8 mouse cellular contexts compared by ENCODE assay signal in the genomic region with DNA sequence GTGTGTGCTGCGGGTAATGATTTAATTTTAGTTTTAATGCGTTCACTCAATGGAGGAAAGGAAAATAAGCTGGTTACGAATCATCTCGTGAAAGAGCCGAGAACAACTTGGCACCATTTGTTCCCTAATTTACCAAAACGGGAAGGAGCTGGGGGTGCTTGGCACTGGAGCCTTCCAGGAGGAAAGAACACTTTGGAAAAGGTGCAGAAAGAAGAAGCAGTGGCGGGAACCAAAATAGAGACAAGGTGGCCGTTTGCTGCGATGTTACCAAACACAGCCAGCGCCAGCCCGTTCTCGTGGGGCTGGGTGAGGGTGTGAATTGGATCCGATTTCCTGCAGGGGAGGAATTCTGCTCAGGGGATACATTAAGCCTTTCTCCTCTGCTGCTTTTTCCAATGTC. TPM values are rescaled to one million over a fixed set of nuclear protein-coding genes. Genes with fewer than 3 reads are reported as not detected.
A peak's percentile ranks its signal among the peaks of the same experiment; 100 is the strongest.
DNase-seq lines count a peak whose midpoint lies in the region; ATAC-seq lines count a peak whose summit lies in the region.

No protein-coding gene starts in this region.

- DNase-seq in cerebellum, postnatal 14 days: peak; percentile 20 to 24
- no peak for DNase-seq in cerebellum, adult 9-10 months
- DNase-seq in MN1 (ENCODE audit: low spot score): peak; percentile 25
- peak; percentile 58 for DNase-seq in layer of hippocampus, adult 11-12 months (ENCODE audit: low spot score)
- DNase-seq in lung, postnatal 25 days (ENCODE audit: low spot score): no peak

- H3K4me2 ChIP-seq in limb, embryonic 15.5 days: peak overlapping the region; percentile 34
- H3K4me2 ChIP-seq in intestine, embryonic 16.5 days (ENCODE audit: low read depth, low read length): no peak overlapping the region

- H3K4me3 ChIP-seq in limb, embryonic 15.5 days: no peak overlapping the region
- no peak overlapping the region for H3K4me3 ChIP-seq in intestine, embryonic 16.5 days (ENCODE audit: low read length)

- no peak for ATAC-seq in limb, embryonic 15.5 days (ENCODE audit: insufficient number of reproducible peaks, low FRiP score, low TSS enrichment, low read depth)
- ATAC-seq in erythroblast, adult 5-6 weeks (replicated peaks; ENCODE audit: low FRiP score, poor library complexity, severe bottlenecking): no peak
- ATAC-seq in intestine, embryonic 16.5 days: no peak

- H3K36me3 ChIP-seq in limb, embryonic 15.5 days: no peaks in the 10 kb centered on the region
- no peaks in the 10 kb centered on the region for H3K36me3 ChIP-seq in intestine, embryonic 16.5 days (ENCODE audit: control insufficient read depth, insufficient read depth, low read length)

- no peak overlapping the region for H3K27ac ChIP-seq in limb, embryonic 15.5 days
- no peak overlapping the region for H3K27ac ChIP-seq in intestine, embryonic 16.5 days (ENCODE audit: low read length)

- H3K9ac ChIP-seq in limb, embryonic 15.5 days: no peak overlapping the region
- no peak overlapping the region for H3K9ac ChIP-seq in intestine, embryonic 16.5 days (ENCODE audit: low read depth, low read length)

- H3K4me1 ChIP-seq in limb, embryonic 15.5 days: peaks cover 11% of the 10 kb centered on the region
- no peaks in the 10 kb centered on the region for H3K4me1 ChIP-seq in intestine, embryonic 16.5 days (ENCODE audit: control insufficient read depth, insufficient read depth, low read length)

- H3K27me3 ChIP-seq in limb, embryonic 15.5 days: no peaks in the 10 kb centered on the region
- no peaks in the 10 kb centered on the region for H3K27me3 ChIP-seq in intestine, embryonic 16.5 days (replicated peaks; ENCODE audit: control insufficient read depth, insufficient read depth, low read length)

- WGBS in limb, embryonic 15.5 days: 13% methylated on average over 13 of the region's 13 CpGs
- 37% methylated on average over 13 of the region's 13 CpGs for WGBS in intestine, embryonic 16.5 days

- H3K9me3 ChIP-seq in limb, embryonic 15.5 days: no peaks in the 10 kb centered on the region
- H3K9me3 ChIP-seq in intestine, embryonic 16.5 days (ENCODE audit: control insufficient read depth, low read length): no peaks in the 10 kb centered on the region

RNA-seq across cellular contexts. Expression of gene Chst8, which starts 38.5 kb away (rescaled TPM):
- polyA plus RNA-seq in limb, embryonic 15.5 days (2015; fragmentation: Nextera tagmentation; extraction: Ambion mirVana): 1.2 and 1.3 TPM in 2 replicates
- total RNA-seq in erythroblast, adult 5-6 weeks (2015; ENCODE audit: low replicate concordance): not detected in 2 replicates
- not detected in 2 replicates for total RNA-seq in erythroblast, adult 5-6 weeks (2017; ENCODE audit: low replicate concordance)
- 3.9 TPM in 2 replicates for polyA plus RNA-seq in intestine, embryonic 16.5 days (2015; fragmentation: Nextera tagmentation; extraction: Ambion mirVana)

Comparison
In these comparisons a context has a peak if more than half of its experiments do, and no peak if none do; other contexts are left out.
1. DNase-seq: peak in cerebellum, postnatal 14 days (2 of 2), MN1 (single experiment) and layer of hippocampus, adult 11-12 months (single experiment); none in cerebellum, adult 9-10 months (single experiment) and lung, postnatal 25 days (single experiment).